Mouse (Mus musculus) testis, adult 2 months (tissue): ENCODE measurements at regions not wholly inside any gene's neighbourhood (a gene's known extent, or its start where the extent isn't known, plus 50 kb on each side); places are given as distances from the start of the nearest gene placed in this dataset.

Experiments
- CTCF ChIP-seq: fragments of 200-500 bp; IDR thresholded peaks from 2 replicates; pipeline ENCODE4 v1.5.1; 2012; ENCODE audit warnings: low read depth, mild to moderate bottlenecking, inconsistent platforms, low read length, moderate library complexity; ENCODE audit not compliant: control insufficient read depth, insufficient read depth, insufficient replicate concordance
- POLR2A ChIP-seq: fragments of 200-500 bp; IDR thresholded peaks from 2 replicates; pipeline ENCODE4 v1.6.1; 2012; ENCODE audit warnings: low read depth, mild to moderate bottlenecking, inconsistent platforms, low read length, moderate library complexity; ENCODE audit not compliant: control insufficient read depth

GRCm38 (mm10) chr1:137083500-137083899 lies 123.3 kb upstream of the Nr5a2 start:
- no peak for TF ChIP-seq POLR2A
- no peak for TF ChIP-seq CTCF
